Mouse (Mus musculus): ENCODE measurements at regions not wholly inside any gene's neighbourhood (a gene's known extent, or its start where the extent isn't known, plus 50 kb on each side); places are given as distances from the start of the nearest gene placed in this dataset.

- H3K9me3 ChIP-seq (replicated peaks; ENCODE audit: insufficient read depth, low read length) = no peaks in the 10 kb centered on the region
- H3K9ac ChIP-seq (ENCODE audit: control insufficient read depth, low read depth, low read length, poor library complexity, severe bottlenecking) = no peak overlapping the region
- no peak overlapping the region for H3K4me3 ChIP-seq (ENCODE audit: control insufficient read depth in 1 of 2, insufficient read depth in 1 of 2, low read depth in 2 of 2, low read length in 2 of 2)
- no peak for DNase-seq (ENCODE audit: low read depth, low spot score)
- no peak overlapping the region for H3K27ac ChIP-seq (ENCODE audit: control insufficient read depth, low read depth, low read length)
- no peaks in the 10 kb centered on the region for H3K79me2 ChIP-seq (ENCODE audit: control insufficient read depth, insufficient read depth, low read length, poor library complexity)
- H3K27me3 ChIP-seq (ENCODE audit: control insufficient read depth in 1 of 2, insufficient read depth in 2 of 2, low read length in 2 of 2) = no peaks in the 10 kb centered on the region
- no peak for TF ChIP-seq ZMIZ1 (IDR thresholded peaks at IDR 0.05; ENCODE audit: low read depth, low read length)
- TF ChIP-seq CHD2 (IDR thresholded peaks at IDR 0.05; ENCODE audit: low read length) = no peak
- TF ChIP-seq MXI1 (IDR thresholded peaks at IDR 0.05; ENCODE audit: low read depth, low read length) = no peak
- no peak for TF ChIP-seq USF2 (IDR thresholded peaks at IDR 0.05; ENCODE audit: borderline replicate concordance in 1 of 2, insufficient read depth in 1 of 2, low read depth in 1 of 2, low read length in 2 of 2)
- TF ChIP-seq RCOR1 (IDR thresholded peaks at IDR 0.05; ENCODE audit: low read depth, low read length) = no peak
- no peak for TF ChIP-seq SIN3A (IDR thresholded peaks at IDR 0.05; ENCODE audit: low read length)
- no peak for TF ChIP-seq POLR2A (IDR thresholded peaks at IDR 0.05; ENCODE audit: control insufficient read depth in 1 of 2, insufficient read depth in 1 of 2, low read depth in 1 of 2, low read length in 2 of 2, poor library complexity in 1 of 2)
- no peak for TF ChIP-seq CHD1 (IDR thresholded peaks at IDR 0.05; ENCODE audit: low read depth, low read length)
- TF ChIP-seq BHLHE40 (IDR thresholded peaks at IDR 0.05; ENCODE audit: borderline replicate concordance, low read depth, low read length) = no peak
- no peak for TF ChIP-seq TBP (IDR thresholded peaks at IDR 0.05; ENCODE audit: low read depth, low read length)
- TF ChIP-seq MAZ (IDR thresholded peaks at IDR 0.05; ENCODE audit: low read depth, low read length) = no peak
- TF ChIP-seq MEF2A (IDR thresholded peaks at IDR 0.05; ENCODE audit: extremely low read depth, insufficient replicate concordance, low read depth, low read length, poor library complexity, severe bottlenecking) = no peak
- TF ChIP-seq USF1 (IDR thresholded peaks at IDR 0.05; ENCODE audit: low read depth, low read length) = no peak
- H3K4me1 ChIP-seq (ENCODE audit: control insufficient read depth in 1 of 2, insufficient read depth in 2 of 2, low read length in 2 of 2) = no peaks in the 10 kb centered on the region
- no peaks in the 10 kb centered on the region for H3K36me3 ChIP-seq (ENCODE audit: control insufficient read depth in 1 of 2, insufficient read depth in 2 of 2, low read length in 2 of 2)
Measured at GRCm38 (mm10) chr13:6196690-6197089, 335.4 kb downstream of the Klf6 start.

GRCm38 (mm10) chr13:6199107-6199506 lies 337.8 kb downstream of the Klf6 start:
- no peak overlapping the region for H3K27ac ChIP-seq (ENCODE audit: control insufficient read depth, low read depth, low read length)
- no peak for TF ChIP-seq ZNF384 (IDR thresholded peaks at IDR 0.05; ENCODE audit: low read depth, low read length)
- TF ChIP-seq USF1 (IDR thresholded peaks at IDR 0.05; ENCODE audit: low read depth, low read length) = no peak
- no peak for TF ChIP-seq POLR2AphosphoS2 (IDR thresholded peaks at IDR 0.05; ENCODE audit: low read length)
- no peak for TF ChIP-seq KAT2A (conservative IDR thresholded peaks at IDR 0.05; ENCODE audit: low read depth, low read length)
- TF ChIP-seq MXI1 (IDR thresholded peaks at IDR 0.05; ENCODE audit: low read depth, low read length) = no peak
- TF ChIP-seq TAL1 (IDR thresholded peaks at IDR 0.05; ENCODE audit: low read length) = no peak
- no peak for TF ChIP-seq CHD2 (IDR thresholded peaks at IDR 0.05; ENCODE audit: low read length)
- no peak for TF ChIP-seq UBTF (IDR thresholded peaks at IDR 0.05; ENCODE audit: borderline replicate concordance, insufficient read depth, low read depth, low read length)
- TF ChIP-seq RCOR1 (IDR thresholded peaks at IDR 0.05; ENCODE audit: low read depth, low read length) = no peak
- TF ChIP-seq SMC3 (IDR thresholded peaks at IDR 0.05; ENCODE audit: low read depth, low read length) = no peak
- no peak for TF ChIP-seq MEF2A (IDR thresholded peaks at IDR 0.05; ENCODE audit: extremely low read depth, insufficient replicate concordance, low read depth, low read length, poor library complexity, severe bottlenecking)
- no peak for TF ChIP-seq EP300 (IDR thresholded peaks at IDR 0.05; ENCODE audit: low read depth in 1 of 2, low read length in 2 of 2)
- TF ChIP-seq ELF1 (IDR thresholded peaks at IDR 0.05; ENCODE audit: low read depth, low read length) = no peak
- no peak for TF ChIP-seq TCF12 (IDR thresholded peaks at IDR 0.05; ENCODE audit: low read depth, low read length)
- TF ChIP-seq MAZ (IDR thresholded peaks at IDR 0.05; ENCODE audit: low read depth, low read length) = no peak
- no peak for TF ChIP-seq MYC (IDR thresholded peaks at IDR 0.05; ENCODE audit: low read depth, low read length)
- TF ChIP-seq HCFC1 (IDR thresholded peaks at IDR 0.05; ENCODE audit: low read depth, low read length) = no peak
- no peak for TF ChIP-seq RAD21 (IDR thresholded peaks at IDR 0.05; ENCODE audit: low read depth, low read length)
- no peak for TF ChIP-seq POLR2A (IDR thresholded peaks at IDR 0.05; ENCODE audit: control insufficient read depth in 1 of 2, insufficient read depth in 1 of 2, low read depth in 1 of 2, low read length in 2 of 2, poor library complexity in 1 of 2)
- TF ChIP-seq NELFE (IDR thresholded peaks at IDR 0.05; ENCODE audit: low read depth, low read length) = no peak
- no peaks in the 10 kb centered on the region for H3K27me3 ChIP-seq (ENCODE audit: control insufficient read depth in 1 of 2, insufficient read depth in 2 of 2, low read length in 2 of 2)
- no peaks in the 10 kb centered on the region for H3K36me3 ChIP-seq (ENCODE audit: control insufficient read depth in 1 of 2, insufficient read depth in 2 of 2, low read length in 2 of 2)
- H3K4me3 ChIP-seq (ENCODE audit: control insufficient read depth in 1 of 2, insufficient read depth in 1 of 2, low read depth in 2 of 2, low read length in 2 of 2) = no peak overlapping the region
- DNase-seq (ENCODE audit: low read depth, low spot score) = no peak
- no peaks in the 10 kb centered on the region for H3K9me3 ChIP-seq (replicated peaks; ENCODE audit: insufficient read depth, low read length)
- no peaks in the 10 kb centered on the region for H3K4me1 ChIP-seq (ENCODE audit: control insufficient read depth in 1 of 2, insufficient read depth in 2 of 2, low read length in 2 of 2)
- no peak overlapping the region for H3K9ac ChIP-seq (ENCODE audit: control insufficient read depth, low read depth, low read length, poor library complexity, severe bottlenecking)
- no peaks in the 10 kb centered on the region for H3K79me2 ChIP-seq (ENCODE audit: control insufficient read depth, insufficient read depth, low read length, poor library complexity)
